Mouse (Mus musculus) small intestine, adult 2 months (tissue): ENCODE data around the gene Syde1.

ENCODE experiments used
- CTCF ChIP-seq: fragments of 200-500 bp; IDR thresholded peaks from 2 replicates; pipeline ENCODE4 v1.5.1; 2012; ENCODE audit warnings: low read depth, mild to moderate bottlenecking, control low read depth, inconsistent platforms, low read length, moderate library complexity, mixed read lengths; ENCODE audit not compliant: insufficient replicate concordance, insufficient read length; ENCODE audit errors: extremely low read depth
- POLR2A ChIP-seq: fragments of 200-500 bp; IDR thresholded peaks from 2 replicates; pipeline ENCODE4 v1.6.1; 2012; ENCODE audit warnings: low read depth, mild to moderate bottlenecking, control low read depth, inconsistent platforms, low read length, moderate library complexity

DNA sequence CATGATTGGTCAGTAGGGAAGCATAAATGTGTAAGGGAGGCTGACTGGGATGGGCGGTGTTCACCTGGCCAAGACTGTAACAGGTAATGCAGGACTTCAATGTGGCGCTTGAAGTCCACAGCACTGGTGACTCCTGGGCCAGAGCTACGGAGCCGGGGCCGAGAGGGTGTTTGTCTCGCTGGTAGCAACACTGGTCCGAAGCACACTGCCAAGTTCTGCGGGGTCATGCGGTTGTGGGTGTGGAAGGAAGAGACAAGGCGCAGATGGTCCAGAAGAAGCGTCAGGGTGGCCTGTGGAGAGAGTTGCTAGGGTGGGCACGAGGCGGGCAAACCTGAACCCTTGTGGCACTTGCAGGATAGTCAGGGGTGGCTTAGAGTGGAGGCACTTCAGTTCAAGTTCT is 5.7 kb downstream of the Syde1 start:
- TF ChIP-seq POLR2A (no peak), CTCF (no peak)
